Mouse (Mus musculus) embryonic fibroblast, embryonic 13.5 days (primary cell): ENCODE results near the gene Lcorl.

Source experiments
- CTCF ChIP-seq: IDR thresholded peaks from 2 replicates; pipeline ENCODE4 v1.5.1; 2011; ENCODE audit warnings: mild to moderate bottlenecking, control low read depth, low read length, moderate library complexity, borderline replicate concordance; ENCODE audit not compliant: insufficient read depth
- POLR2A ChIP-seq: IDR thresholded peaks from 2 replicates; pipeline ENCODE4 v1.6.1; 2011; ENCODE audit warnings: low read depth, mild to moderate bottlenecking, control low read depth, low read length, moderate library complexity

DNA sequence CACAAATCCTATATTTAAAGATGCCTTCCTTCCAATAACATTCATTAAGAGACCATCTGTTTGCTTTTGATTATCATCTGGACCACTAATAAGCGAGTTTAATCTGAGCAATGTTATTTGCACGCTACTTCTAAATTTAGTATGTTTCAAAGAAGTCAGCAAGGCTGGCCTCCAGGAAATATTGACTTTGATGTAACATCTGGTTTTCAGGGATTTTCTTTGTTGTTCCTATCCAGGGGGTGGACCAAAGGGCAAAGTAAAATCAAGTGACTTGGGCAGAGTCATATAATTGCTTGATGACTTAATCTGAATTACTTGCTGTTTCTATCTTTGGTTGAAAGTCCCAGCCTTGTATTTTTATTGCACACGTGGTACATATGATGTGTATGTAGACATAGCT is 45.8 kb upstream of the Lcorl start:
- TF ChIP-seq CTCF (no peak), POLR2A (no peak)
